Mouse (Mus musculus) MEL (cell line): ENCODE measurements around the gene Ffar3. TPM values are rescaled to one million over a fixed set of nuclear protein-coding genes. Genes with fewer than 3 reads are reported as not detected.

Experiments used
- DNase-seq: peaks from one replicate; pipeline ENCODE4 v3.0.0; 2011; ENCODE audit warnings: low read depth, low spot score
- H3K27ac ChIP-seq: 2 replicates; pipeline ENCODE4 v1.5.1; 2012; ENCODE audit warnings: low read depth, mild to moderate bottlenecking, control low read depth, low read length, moderate library complexity; ENCODE audit not compliant: control insufficient read depth
- H3K27me3 ChIP-seq, 2 experiments: fragments of 150-350 bp in 1 of 2; sonication (generic) in 1 of 2; 2 replicates each; pipeline ENCODE4 v1.6.1; 2012; ENCODE audit warnings: low read length in 2 of 2, mild to moderate bottlenecking in 2 of 2, improper control_type of control experiment in 1 of 2, moderate library complexity in 1 of 2; ENCODE audit not compliant: insufficient read depth in 2 of 2, control insufficient read depth in 1 of 2
- H3K36me3 ChIP-seq, 2 experiments: 2 replicates each; pipeline ENCODE4 v1.6.1; 2012 to 2014; ENCODE audit warnings: low read length in 2 of 2, improper control_type of control experiment in 1 of 2, inconsistent platforms in 1 of 2, mild to moderate bottlenecking in 1 of 2; ENCODE audit not compliant: insufficient read depth in 2 of 2, control insufficient read depth in 1 of 2
- H3K4me1 ChIP-seq, 2 experiments: fragments of 150-350 bp in 1 of 2; sonication (generic) in 1 of 2; 2 replicates each; pipeline ENCODE4 v1.6.1; 2012; ENCODE audit warnings: low read length in 2 of 2, improper control_type of control experiment in 1 of 2, mild to moderate bottlenecking in 1 of 2; ENCODE audit not compliant: insufficient read depth in 2 of 2, control insufficient read depth in 1 of 2
- H3K4me3 ChIP-seq, 2 experiments: fragments of 150-350 bp in 1 of 2; sonication (generic) in 1 of 2; 2 replicates each; pipeline ENCODE4 v1.5.1; 2012; ENCODE audit warnings: low read depth in 2 of 2, low read length in 2 of 2, mild to moderate bottlenecking in 2 of 2, moderate library complexity in 2 of 2, control low read depth in 1 of 2, improper control_type of control experiment in 1 of 2; ENCODE audit not compliant: control insufficient read depth in 1 of 2, insufficient read depth in 1 of 2
- H3K79me2 ChIP-seq: 2 replicates; pipeline ENCODE4 v1.6.1; 2012; ENCODE audit warnings: mild to moderate bottlenecking, low read length, moderate library complexity; ENCODE audit not compliant: control insufficient read depth, poor library complexity, insufficient read depth
- H3K9ac ChIP-seq: 2 replicates; pipeline ENCODE4 v1.6.1; 2012; ENCODE audit warnings: low read depth, mild to moderate bottlenecking, control low read depth, low read length, moderate library complexity; ENCODE audit not compliant: control insufficient read depth, poor library complexity, severe bottlenecking
- H3K9me3 ChIP-seq: fragments of 150-350 bp; sonication (generic); replicated peaks from 2 replicates; pipeline ENCODE4 v1.6.1; 2012; ENCODE audit warnings: mild to moderate bottlenecking, low read length, improper control_type of control experiment, moderate library complexity; ENCODE audit not compliant: insufficient read depth
- CHD1 ChIP-seq: IDR thresholded peaks from 2 replicates; pipeline ENCODE4 v1.6.1; 2012; ENCODE audit warnings: low read depth, mild to moderate bottlenecking, inconsistent platforms, low read length, improper control_type of control experiment
- EP300 ChIP-seq, 2 experiments: IDR thresholded peaks; 2 replicates each; pipeline ENCODE4 v1.6.1; 2011; ENCODE audit warnings: improper control_type of control experiment in 2 of 2, low read length in 2 of 2, low read depth in 1 of 2, mild to moderate bottlenecking in 1 of 2
- GABPA ChIP-seq: IDR thresholded peaks from 2 replicates; pipeline ENCODE4 v1.6.1; 2012; ENCODE audit warnings: low read depth, mild to moderate bottlenecking, inconsistent platforms, low read length, improper control_type of control experiment, moderate library complexity
- GATA1 ChIP-seq: IDR thresholded peaks from 2 replicates; pipeline ENCODE4 v1.6.1; 2011; ENCODE audit warnings: low read depth, low read length, improper control_type of control experiment
- HCFC1 ChIP-seq: IDR thresholded peaks from 2 replicates; pipeline ENCODE4 v1.6.1; 2012; ENCODE audit warnings: low read depth, mild to moderate bottlenecking, inconsistent platforms, low read length, improper control_type of control experiment, moderate library complexity
- NELFE ChIP-seq: IDR thresholded peaks from 2 replicates; pipeline ENCODE4 v1.6.1; 2011; ENCODE audit warnings: low read depth, low read length, improper control_type of control experiment
- NRF1 ChIP-seq: IDR thresholded peaks from 2 replicates; pipeline ENCODE4 v1.6.1; 2014; ENCODE audit warnings: low read depth, mild to moderate bottlenecking, inconsistent platforms, low read length, improper control_type of control experiment, moderate library complexity; ENCODE audit not compliant: poor library complexity, insufficient read depth, severe bottlenecking
- POLR2AphosphoS2 ChIP-seq: IDR thresholded peaks from 2 replicates; pipeline ENCODE4 v1.6.1; 2011; ENCODE audit warnings: low read length, improper control_type of control experiment
- POLR2AphosphoS5 ChIP-seq: IDR thresholded peaks from 2 replicates; pipeline ENCODE4 v1.6.1; 2012; ENCODE audit warnings: low read depth, borderline replicate concordance, mild to moderate bottlenecking, inconsistent platforms, low read length, moderate library complexity, mixed read lengths
- SMC3 ChIP-seq: IDR thresholded peaks from 2 replicates; pipeline ENCODE4 v1.6.1; 2011; ENCODE audit warnings: low read depth, low read length, improper control_type of control experiment
- TCF12 ChIP-seq: IDR thresholded peaks from 2 replicates; pipeline ENCODE4 v1.6.1; 2014; ENCODE audit warnings: low read depth, mild to moderate bottlenecking, inconsistent platforms, low read length, improper control_type of control experiment, moderate library complexity
- UBTF ChIP-seq: IDR thresholded peaks from 2 replicates; pipeline ENCODE4 v1.6.1; 2012; ENCODE audit warnings: low read depth, mild to moderate bottlenecking, inconsistent platforms, low read length, improper control_type of control experiment, moderate library complexity, borderline replicate concordance; ENCODE audit not compliant: insufficient read depth
- ZC3H11A ChIP-seq: IDR thresholded peaks from 2 replicates; pipeline ENCODE4 v1.6.1; 2012; ENCODE audit warnings: low read depth, mild to moderate bottlenecking, inconsistent platforms, low read length, improper control_type of control experiment
- polyA plus RNA-seq, 2 experiments: library from polyadenylated mRNA; stranded (reverse) in 1 of 2; unstranded in 1 of 2; fragments of >175 nt in 1 of 2; fragments of >200 nt in 1 of 2; gene quantifications; 2 replicates each; pipeline versions ENCODE4 v1.2.1 to v1.2.4; 2012; ENCODE audit warnings: low replicate concordance in 2 of 2, low read depth in 1 of 2; ENCODE audit not compliant: insufficient read length in 2 of 2, insufficient read depth in 1 of 2, missing spikeins in 1 of 2
- total RNA-seq: library from RNA; depleted of rRNA; stranded (reverse); fragments of 300-350 nt; gene quantifications from 2 replicates; pipeline ENCODE4 v1.2.3, GENCODE M21; 2012

Gene Ffar3
- total and polyA plus RNA-seq, 3 experiments, result not detected

DNA sequence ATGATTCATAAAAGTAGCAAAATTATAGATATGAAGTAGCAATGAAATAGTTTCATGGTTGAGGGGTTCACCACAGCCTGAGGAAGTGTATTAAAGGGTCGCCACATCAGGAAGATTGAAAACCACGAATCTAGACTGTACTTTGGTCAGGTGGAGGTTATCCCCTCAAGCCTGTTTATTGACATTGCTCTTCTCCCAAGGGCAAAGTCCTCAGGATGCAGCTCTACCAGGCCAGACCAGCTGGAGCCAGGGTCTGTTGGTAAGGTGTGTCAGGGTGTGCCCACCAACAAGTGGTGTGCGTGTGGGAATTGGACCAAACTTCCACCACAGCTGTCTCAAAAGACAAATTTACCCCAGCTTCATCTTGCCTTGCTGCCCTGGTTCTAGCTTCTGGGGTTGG, 39.2 kb upstream of the Ffar3 start:
- Histone ChIP-seq H3K4me1 (no peaks in the 10 kb centered on the region), H3K9ac (no peak overlapping the region), H3K36me3 (no peaks in the 10 kb centered on the region), H3K4me3 (no peak overlapping the region)
- TF ChIP-seq EP300 (IDR thresholded peaks at IDR 0.05; ENCODE audit: low read depth in 1 of 2, low read length in 2 of 2), result no peak
- TF ChIP-seq, all 39 proteins: peak for 0
- Histone ChIP-seq H3K27me3 (peaks cover under 1 to 2% of the 10 kb centered on the region in 2 experiments; a peak in 3 of 4 replicates), H3K79me2 (no peaks in the 10 kb centered on the region), H3K27ac (no peak overlapping the region), H3K9me3 (no peaks in the 10 kb centered on the region)
- DNase-seq, result no peak

GRCm38 (mm10) chr7:30892515-30892914, 36.5 kb upstream of the Ffar3 start:
- DNase-seq, result no peak
- Histone ChIP-seq H3K4me3 (no peak overlapping the region), H3K9me3 (no peaks in the 10 kb centered on the region), H3K27ac (no peak overlapping the region), H3K4me1 (no peaks in the 10 kb centered on the region), H3K79me2 (no peaks in the 10 kb centered on the region), H3K27me3 (peaks cover 2% of the 10 kb centered on the region in 2 experiments; a peak in 3 of 4 replicates)
- no peak for TF ChIP-seq SMC3
- TF ChIP-seq UBTF, result no peak
- TF ChIP-seq, all 39 proteins: peak for 0
- H3K36me3 ChIP-seq, result no peaks in the 10 kb centered on the region
- H3K9ac ChIP-seq, result no peak overlapping the region

GRCm38 (mm10) chr7:30891746-30892145, 35.8 kb upstream of the Ffar3 start:
- H3K79me2 ChIP-seq, result no peaks in the 10 kb centered on the region
- no peak overlapping the region for H3K9ac ChIP-seq
- H3K27ac ChIP-seq, result no peak overlapping the region
- no peak overlapping the region for H3K4me3 ChIP-seq
- peaks cover 2% of the 10 kb centered on the region in 2 experiments; a peak in 2 of 4 replicates for H3K27me3 ChIP-seq
- no peak for DNase-seq
- no peaks in the 10 kb centered on the region for H3K4me1 ChIP-seq
- no peaks in the 10 kb centered on the region for H3K36me3 ChIP-seq
- no peaks in the 10 kb centered on the region for H3K9me3 ChIP-seq
- TF ChIP-seq NRF1 (no peak), POLR2AphosphoS2 (no peak), EP300 (IDR thresholded peaks at IDR 0.05; ENCODE audit: low read depth in 1 of 2, low read length in 2 of 2) (no peak), UBTF (no peak), CHD1 (no peak), GABPA (no peak), TCF12 (no peak), GATA1 (no peak), POLR2AphosphoS5 (no peak), NELFE (no peak), HCFC1 (no peak), ZC3H11A (no peak)
